24 mouse cellular contexts compared by ENCODE assay signal in genomic region chr6:89566740-89567139, GRCm38 (mm10).
"Had no signal": no experiment of that assay in that cellular context is flagged by ENCODE, and none has a peak within 500 bp of the region (broad histone marks: within the 10 kb centered on the region; RNA-seq: fewer than 3 reads in every experiment).

No protein-coding gene starts in this region.

- H3K27me3 ChIP-seq: limb, embryonic 13.5 days; liver, embryonic 12.5 days; liver, embryonic 15.5 days; lung, embryonic 15.5 days; midbrain, embryonic 12.5 days; neural tube, embryonic 12.5 days had no signal

- H3K9ac ChIP-seq: limb, embryonic 13.5 days; liver, embryonic 12.5 days; liver, embryonic 15.5 days; lung, embryonic 15.5 days; midbrain, embryonic 12.5 days; neural tube, embryonic 12.5 days had no signal

- ATAC-seq: liver, embryonic 12.5 days had no signal

- H3K36me3 ChIP-seq: liver, embryonic 12.5 days; liver, embryonic 15.5 days; lung, embryonic 15.5 days; midbrain, embryonic 12.5 days; neural tube, embryonic 12.5 days had no signal

- H3K4me3 ChIP-seq: layer of hippocampus, adult 2 months; limb, embryonic 10.5 days; limb, embryonic 13.5 days; liver, embryonic 12.5 days; liver, embryonic 15.5 days; lung, embryonic 15.5 days; megakaryocyte, embryonic 14.5 days; midbrain, embryonic 12.5 days; neural tube, embryonic 12.5 days had no signal

- DNase-seq: kidney, adult 2 months; kidney, postnatal 25 days; layer of hippocampus, adult 9-11 months; liver; lung, adult 18-20 months; lung, postnatal 10 days; lung, postnatal 36 days; right cerebral cortex, adult 18-20 months; right cerebral cortex, postnatal 14 days; right cerebral cortex, postnatal 4 days; thymus, adult 2 months; thymus, postnatal 14 days; thymus, postnatal 4 days had no signal

- H3K4me1 ChIP-seq: limb, embryonic 13.5 days; liver, embryonic 12.5 days; liver, embryonic 15.5 days; lung, embryonic 15.5 days had no signal

- H3K9me3 ChIP-seq: limb, embryonic 10.5 days; limb, embryonic 13.5 days; liver, embryonic 12.5 days; liver, embryonic 15.5 days; lung, embryonic 15.5 days; megakaryocyte, embryonic 14.5 days; midbrain, embryonic 12.5 days; neural tube, embryonic 12.5 days had no signal

- H3K4me2 ChIP-seq: limb, embryonic 13.5 days; liver, embryonic 12.5 days; liver, embryonic 15.5 days; lung, embryonic 15.5 days; midbrain, embryonic 12.5 days; neural tube, embryonic 12.5 days had no signal

- H3K27ac ChIP-seq: kidney, postnatal 0 days; layer of hippocampus, adult 2 months; limb, embryonic 10.5 days; limb, embryonic 13.5 days; liver, embryonic 12.5 days; liver, embryonic 15.5 days; lung, embryonic 15.5 days; neural tube, embryonic 12.5 days; stomach, postnatal 0 days had no signal
